Comparison of ENCODE assay signal across 13 mouse cellular contexts in genomic region chr9:47625621-47626210, GRCm38 (mm10).
DNase-seq lines count a peak whose midpoint lies in the region; TF ChIP-seq lines count a peak whose summit lies in the region.
"Had no signal": no experiment of that assay in that cellular context is flagged by ENCODE, and none has a peak within 500 bp of the region (broad histone marks: within the 10 kb centered on the region; RNA-seq: fewer than 3 reads in every experiment).

No protein-coding gene starts in this region.

- no peak for TF ChIP-seq EP300 in heart, adult 2 months (IDR thresholded peaks at IDR 0.05; ENCODE audit: insufficient read depth, low read depth, low read length)

- DNase-seq in heart, adult 2 months, result no peak
- no peak for DNase-seq in heart, postnatal 36 days
- DNase-seq in left cerebral cortex, adult 2 months (ENCODE audit: extremely low spot score in 1 of 2, low spot score in 2 of 2), result no peak
- DNase-seq in left cerebral cortex, adult 11 months (ENCODE audit: low spot score), result no peak
- peak; percentile 20 for DNase-seq in 3T3-L1 (ENCODE audit: low read depth, low spot score)
- no peak for DNase-seq in adrenal gland, postnatal 10 days
- DNase-seq: cerebellum, postnatal 25 days; layer of hippocampus, adult 9-11 months; thymus, adult 18-20 months had no signal

- intact Hi-C loops in heart, adult 2 months (cut with DNase I), result no loop called here
- intact Hi-C loops in heart, postnatal 36 days (cut with DNase I), result no loop called here
- intact Hi-C loops in left cerebral cortex, adult 2 months (cut with DNase I), result no loop called here

- H3K4me3 ChIP-seq in heart, adult 2 months, result no peak overlapping the region
- no peak overlapping the region for H3K4me3 ChIP-seq in left cerebral cortex, adult 2 months
- H3K4me3 ChIP-seq in macrophage (ENCODE audit: inconsistent target), result no peak overlapping the region
- H3K4me3 ChIP-seq: embryonic facial prominence, embryonic 13.5 days; forebrain, embryonic 13.5 days; neural tube, embryonic 15.5 days had no signal

- no peak overlapping the region for H3K9ac ChIP-seq in heart, adult 2 months (ENCODE audit: low read depth, low read length)
- H3K9ac ChIP-seq: embryonic facial prominence, embryonic 13.5 days; forebrain, embryonic 13.5 days; neural tube, embryonic 15.5 days had no signal

- no peaks in the 10 kb centered on the region for H3K79me2 ChIP-seq in heart, adult 2 months (replicated peaks; ENCODE audit: control insufficient read depth, insufficient read depth, low read length)
- H3K79me2 ChIP-seq in macrophage (ENCODE audit: inconsistent target), result peaks cover 85% of the 10 kb centered on the region

- WGBS in heart, adult 2 months, result 74% methylated on average over 7 of the region's 7 CpGs
- WGBS in macrophage (ENCODE audit: missing documents), result 81% methylated on average over 7 of the region's 7 CpGs

- no peak for TF ChIP-seq POLR2A in heart, adult 2 months (IDR thresholded peaks at IDR 0.05; ENCODE audit: insufficient read depth, low read depth, low read length)

- no peaks in the 10 kb centered on the region; the same call in none of the 2 replicates for H3K4me1 ChIP-seq in heart, adult 2 months (ENCODE audit: control insufficient read depth, insufficient read depth, low read length)

- no peak for TF ChIP-seq CTCF in heart, adult 2 months (IDR thresholded peaks at IDR 0.05)
- no peak for TF ChIP-seq CTCF in left cerebral cortex, adult 2 months (IDR thresholded peaks at IDR 0.05)

- H3K27ac ChIP-seq in heart, adult 2 months, result peak overlapping the region; percentile 20; the same call in 1 of the 2 replicates
- H3K27ac ChIP-seq in left cerebral cortex, adult 2 months, result peak overlapping the region; percentile 51
- peak overlapping the region; percentile 63 for H3K27ac ChIP-seq in macrophage
- H3K27ac ChIP-seq: forebrain, embryonic 13.5 days had no signal

- no peaks in the 10 kb centered on the region for H3K27me3 ChIP-seq in heart, adult 2 months (ENCODE audit: control insufficient read depth, insufficient read depth, low read length)
- H3K27me3 ChIP-seq: embryonic facial prominence, embryonic 13.5 days; forebrain, embryonic 13.5 days; neural tube, embryonic 15.5 days had no signal

- no peaks in the 10 kb centered on the region for H3K36me3 ChIP-seq in heart, adult 2 months (ENCODE audit: control insufficient read depth, insufficient read depth, low read length)
- H3K36me3 ChIP-seq in macrophage (ENCODE audit: inconsistent target), result no peaks in the 10 kb centered on the region
- H3K36me3 ChIP-seq: embryonic facial prominence, embryonic 13.5 days; neural tube, embryonic 15.5 days had no signal
